In the genomic region with DNA sequence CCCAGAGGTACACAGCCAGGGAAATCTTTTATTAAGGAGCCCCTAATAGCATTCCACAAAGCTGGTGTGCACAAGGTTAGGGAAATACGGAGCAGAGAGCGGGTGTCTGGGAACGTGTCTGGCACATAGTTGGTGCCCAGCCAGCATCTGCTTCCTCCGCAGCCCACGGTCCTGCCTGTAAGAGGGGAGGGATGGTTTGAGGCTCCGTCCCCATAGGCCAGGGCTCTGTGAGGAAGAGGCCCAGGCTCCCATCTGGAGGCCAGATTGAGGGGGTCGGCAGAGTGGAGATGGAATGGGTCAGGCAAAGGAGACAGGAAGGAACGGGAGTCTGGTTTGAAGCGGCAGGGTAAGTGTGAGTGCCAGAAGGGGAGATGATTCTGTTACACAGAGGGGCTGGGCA, we compare ENCODE assay signal across 11 mouse cellular contexts. TPM values are rescaled to one million over a fixed set of nuclear protein-coding genes. Genes with fewer than 3 reads are reported as not detected.
DNase-seq lines count a peak whose midpoint lies in the region; ATAC-seq and TF ChIP-seq lines count a peak whose summit lies in the region.
"Had no signal": no experiment of that assay in that cellular context is flagged by ENCODE, and none has a peak within 500 bp of the region (broad histone marks: within the 10 kb centered on the region; RNA-seq: fewer than 3 reads in every experiment).

No protein-coding gene starts in this region.

- H3K27ac ChIP-seq in kidney, embryonic 15.5 days = peak overlapping the region; percentile 56
- H3K27ac ChIP-seq in embryonic facial prominence, embryonic 11.5 days (replicated peaks; ENCODE audit: low read depth, low read length) = 0 out of 2 replicates have a peak overlapping the region, but pooled peaks have one; percentile 13
- H3K27ac ChIP-seq in heart, embryonic 16.5 days (ENCODE audit: low read length) = peak overlapping the region; percentile 82
- no peak overlapping the region for H3K27ac ChIP-seq in lung, postnatal 0 days (ENCODE audit: low read length)
- H3K27ac ChIP-seq: liver, embryonic 15.5 days had no signal

- H3K4me3 ChIP-seq in kidney, embryonic 15.5 days (replicated peaks) = no peak overlapping the region
- H3K4me3 ChIP-seq in embryonic facial prominence, embryonic 11.5 days (ENCODE audit: low read depth, low read length) = no peak overlapping the region
- no peak overlapping the region for H3K4me3 ChIP-seq in heart, embryonic 16.5 days (ENCODE audit: low read length)
- H3K4me3 ChIP-seq in lung, postnatal 0 days (ENCODE audit: low read depth, low read length) = no peak overlapping the region
- H3K4me3 ChIP-seq: liver, embryonic 15.5 days had no signal

- peaks cover 27% of the 10 kb centered on the region for H3K36me3 ChIP-seq in kidney, embryonic 15.5 days
- no peaks in the 10 kb centered on the region for H3K36me3 ChIP-seq in embryonic facial prominence, embryonic 11.5 days (replicated peaks; ENCODE audit: control insufficient read depth, insufficient read depth, low read depth, low read length)
- no peaks in the 10 kb centered on the region for H3K36me3 ChIP-seq in heart, embryonic 16.5 days (ENCODE audit: control insufficient read depth, insufficient read depth)
- H3K36me3 ChIP-seq in lung, postnatal 0 days (ENCODE audit: insufficient read depth, low read length) = no peaks in the 10 kb centered on the region
- H3K36me3 ChIP-seq: liver, embryonic 15.5 days had no signal

- no peak overlapping the region for H3K9ac ChIP-seq in kidney, embryonic 15.5 days
- no peak overlapping the region for H3K9ac ChIP-seq in embryonic facial prominence, embryonic 11.5 days (replicated peaks; ENCODE audit: low read length)
- H3K9ac ChIP-seq in heart, embryonic 16.5 days (ENCODE audit: low read length) = no peak overlapping the region
- H3K9ac ChIP-seq in lung, postnatal 0 days (replicated peaks; ENCODE audit: low read depth) = no peak overlapping the region
- H3K9ac ChIP-seq: liver, embryonic 15.5 days had no signal

- H3K27me3 ChIP-seq in kidney, embryonic 15.5 days = 0 out of 2 replicates have a peak, but pooled peaks cover 5% of the 10 kb centered on the region
- no peaks in the 10 kb centered on the region for H3K27me3 ChIP-seq in embryonic facial prominence, embryonic 11.5 days (ENCODE audit: control insufficient read depth, insufficient read depth, low read length)
- H3K27me3 ChIP-seq in heart, embryonic 16.5 days (ENCODE audit: control insufficient read depth, insufficient read depth, low read length) = no peaks in the 10 kb centered on the region
- H3K27me3 ChIP-seq in lung, postnatal 0 days (replicated peaks; ENCODE audit: insufficient read depth, low read length) = no peaks in the 10 kb centered on the region
- H3K27me3 ChIP-seq: liver, embryonic 15.5 days had no signal

- WGBS in kidney, embryonic 15.5 days = 44% methylated on average over 9 of the region's 9 CpGs
- 38% methylated on average over 9 of the region's 9 CpGs for WGBS in embryonic facial prominence, embryonic 11.5 days
- WGBS in heart, embryonic 16.5 days = 19% methylated on average over 9 of the region's 9 CpGs
- 39% methylated on average over 9 of the region's 9 CpGs for WGBS in lung, postnatal 0 days

- H3K9me3 ChIP-seq in kidney, embryonic 15.5 days (replicated peaks) = no peaks in the 10 kb centered on the region
- no peaks in the 10 kb centered on the region for H3K9me3 ChIP-seq in embryonic facial prominence, embryonic 11.5 days (replicated peaks; ENCODE audit: control insufficient read depth, low read length)
- no peaks in the 10 kb centered on the region for H3K9me3 ChIP-seq in heart, embryonic 16.5 days (replicated peaks; ENCODE audit: control insufficient read depth, low read length)
- H3K9me3 ChIP-seq in lung, postnatal 0 days (ENCODE audit: low read length) = no peaks in the 10 kb centered on the region
- H3K9me3 ChIP-seq: liver, embryonic 15.5 days had no signal

- no peak for DNase-seq in kidney, adult 11 months
- peak; percentile 71 for DNase-seq in embryonic facial prominence, embryonic 11.5 days (ENCODE audit: low spot score)
- DNase-seq in lung, postnatal 0 days (ENCODE audit: low spot score) = peak; percentile 36
- no peak for DNase-seq in ovary, postnatal 36 days (ENCODE audit: low spot score)
- no peak for DNase-seq in testis, postnatal 10 days (ENCODE audit: low spot score)
- DNase-seq in left cerebral cortex, adult 8-10 months (ENCODE audit: low spot score in 2 of 2) = no peak
- DNase-seq: adrenal gland, postnatal 10 days; cerebellum, adult 9-10 months had no signal

- no peak for TF ChIP-seq EP300 in lung, postnatal 0 days (IDR thresholded peaks at IDR 0.05)

- no peak for TF ChIP-seq CTCF in lung, postnatal 0 days (IDR thresholded peaks at IDR 0.05)

- peaks cover 31% of the 10 kb centered on the region for H3K4me1 ChIP-seq in kidney, embryonic 15.5 days
- H3K4me1 ChIP-seq in embryonic facial prominence, embryonic 11.5 days (ENCODE audit: control insufficient read depth, insufficient read depth, low read length) = no peaks in the 10 kb centered on the region; the same call in none of the 2 replicates
- H3K4me1 ChIP-seq in heart, embryonic 16.5 days (ENCODE audit: control insufficient read depth, insufficient read depth, low read length) = peaks cover 38% of the 10 kb centered on the region
- H3K4me1 ChIP-seq in lung, postnatal 0 days (ENCODE audit: insufficient read depth, low read depth, low read length) = peaks cover 6% of the 10 kb centered on the region; the same call in 1 of the 2 replicates

- peak; percentile 47; the same call in 1 of the 2 replicates for ATAC-seq in kidney, embryonic 15.5 days (replicated peaks; ENCODE audit: low FRiP score)
- ATAC-seq in embryonic facial prominence, embryonic 11.5 days (replicated peaks; ENCODE audit: insufficient number of reproducible peaks, low FRiP score, low TSS enrichment, low read depth) = peak; percentile 41
- peak; percentile 85 for ATAC-seq in heart, embryonic 16.5 days (replicated peaks; ENCODE audit: extremely low read depth, insufficient read depth, low FRiP score)
- peak; percentile 34; the same call in 1 of the 2 replicates for ATAC-seq in lung, postnatal 0 days

- H3K4me2 ChIP-seq in kidney, embryonic 15.5 days = 0 out of 2 replicates have a peak overlapping the region, but pooled peaks have one; percentile 7
- no peak overlapping the region for H3K4me2 ChIP-seq in embryonic facial prominence, embryonic 11.5 days (ENCODE audit: low read depth, low read length)
- peak overlapping the region; percentile 7 for H3K4me2 ChIP-seq in heart, embryonic 16.5 days (ENCODE audit: low read depth, low read length)
- H3K4me2 ChIP-seq in lung, postnatal 0 days (replicated peaks; ENCODE audit: low read depth, low read length) = no peak overlapping the region
- H3K4me2 ChIP-seq: liver, embryonic 15.5 days had no signal

RNA-seq across cellular contexts. Expression of gene Wnt11, which starts 16.3 kb away (rescaled TPM):
- 35.5 and 36.9 TPM in 2 replicates for polyA plus RNA-seq in kidney, embryonic 15.5 days (2015; fragmentation: Nextera tagmentation; extraction: Ambion mirVana)
- polyA plus RNA-seq in embryonic facial prominence, embryonic 11.5 days (2014; fragmentation: Nextera tagmentation; extraction: Ambion mirVana) = 4.2 and 6.0 TPM in 2 replicates
- polyA plus RNA-seq in heart, embryonic 16.5 days (2015; fragmentation: Nextera tagmentation; extraction: Ambion mirVana) = 7.8 and 9.8 TPM in 2 replicates
- polyA plus RNA-seq in lung, postnatal 0 days (2015; fragmentation: Nextera tagmentation; extraction: Ambion mirVana) = 10.5 and 11.8 TPM in 2 replicates
- total RNA-seq in left cerebral cortex, adult 8-10 months (2022) = under 1 TPM in 3 of 4 experiments, not detected in 1; 0.30 to 0.91 (median 0.52) TPM

Comparison
In these comparisons a context has a peak if more than half of its experiments do, and no peak if none do; other contexts are left out.
1. ATAC-seq: peak in every context shown above with its lines; median percentile 85 in heart, embryonic 16.5 days; 47 in kidney, embryonic 15.5 days; 41 in embryonic facial prominence, embryonic 11.5 days; 34 in lung, postnatal 0 days.
2. H3K4me2 ChIP-seq: peak in kidney, embryonic 15.5 days (single experiment) and heart, embryonic 16.5 days (single experiment); none in embryonic facial prominence, embryonic 11.5 days (single experiment) and lung, postnatal 0 days (single experiment).
3. DNase-seq: peak in embryonic facial prominence, embryonic 11.5 days (single experiment) and lung, postnatal 0 days (single experiment); none in kidney, adult 11 months (single experiment), ovary, postnatal 36 days (single experiment), testis, postnatal 10 days (single experiment) and left cerebral cortex, adult 8-10 months (0 of 2).